Mouse (Mus musculus): ENCODE data around the gene Cphx3. TPM values are rescaled to one million over a fixed set of nuclear protein-coding genes. Genes with fewer than 3 reads are reported as not detected.
"Not testable (repeated sequence)": the region's sequence is repeated elsewhere in the genome, so short reads cannot be mapped to it uniquely, and the experiment has no call there.

The Cphx3 gene
- polyA plus RNA-seq (2015; fragmentation: Nextera tagmentation; extraction: Ambion mirVana) = not detected in 2 replicates

- not testable (repeated sequence) for ATAC-seq; H3K9me3 ChIP-seq (ENCODE audit: control insufficient read depth, low read length); H3K27ac ChIP-seq (ENCODE audit: low read length); H3K4me2 ChIP-seq (ENCODE audit: low read length); H3K4me1 ChIP-seq (replicated peaks; ENCODE audit: control insufficient read depth, insufficient read depth, low read length); H3K4me3 ChIP-seq (replicated peaks; ENCODE audit: low read length); H3K9ac ChIP-seq (replicated peaks; ENCODE audit: low read depth, low read length); H3K27me3 ChIP-seq (replicated peaks; ENCODE audit: control insufficient read depth, insufficient read depth, low read length); H3K36me3 ChIP-seq (ENCODE audit: control insufficient read depth, insufficient read depth)
- WGBS = no CpG with 5 or more reads among the region's 1 CpGs
These were observed at the start of gene Cphx3 for GRCm38 (mm10) chr14:26081997-26082396. Gene Cphx3, plus strand, starts transcription at chr14:26082297.

DNA sequence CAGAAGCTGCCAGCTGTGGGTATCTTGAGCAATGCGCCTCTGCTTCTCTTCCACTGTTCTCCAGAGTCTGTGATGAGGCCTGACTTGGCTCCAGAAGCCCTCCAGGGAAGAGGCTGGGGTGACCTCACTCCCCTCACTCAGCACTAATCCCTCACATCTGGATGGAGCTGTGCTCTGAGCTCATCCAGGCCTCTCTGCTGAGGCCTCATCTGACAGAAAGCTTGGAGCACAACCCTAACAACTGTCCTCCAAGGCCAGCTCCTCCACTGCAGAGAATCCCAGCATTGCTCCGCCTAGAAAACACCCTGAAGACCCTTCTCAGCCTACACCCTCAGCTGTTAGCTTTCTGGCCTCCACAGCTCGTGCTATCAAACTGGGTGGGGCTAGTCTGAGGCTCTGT is 47.7 kb upstream of the Cphx3 start:
- not testable (repeated sequence) for H3K36me3 ChIP-seq (ENCODE audit: control insufficient read depth, insufficient read depth); H3K27me3 ChIP-seq (replicated peaks; ENCODE audit: control insufficient read depth, insufficient read depth, low read length); H3K4me2 ChIP-seq (ENCODE audit: low read length); ATAC-seq; H3K9ac ChIP-seq (replicated peaks; ENCODE audit: low read depth, low read length); H3K4me3 ChIP-seq (replicated peaks; ENCODE audit: low read length); H3K4me1 ChIP-seq (replicated peaks; ENCODE audit: control insufficient read depth, insufficient read depth, low read length); H3K9me3 ChIP-seq (ENCODE audit: control insufficient read depth, low read length); H3K27ac ChIP-seq (ENCODE audit: low read length)
- no CpG with 5 or more reads among the region's 3 CpGs for WGBS

DNA sequence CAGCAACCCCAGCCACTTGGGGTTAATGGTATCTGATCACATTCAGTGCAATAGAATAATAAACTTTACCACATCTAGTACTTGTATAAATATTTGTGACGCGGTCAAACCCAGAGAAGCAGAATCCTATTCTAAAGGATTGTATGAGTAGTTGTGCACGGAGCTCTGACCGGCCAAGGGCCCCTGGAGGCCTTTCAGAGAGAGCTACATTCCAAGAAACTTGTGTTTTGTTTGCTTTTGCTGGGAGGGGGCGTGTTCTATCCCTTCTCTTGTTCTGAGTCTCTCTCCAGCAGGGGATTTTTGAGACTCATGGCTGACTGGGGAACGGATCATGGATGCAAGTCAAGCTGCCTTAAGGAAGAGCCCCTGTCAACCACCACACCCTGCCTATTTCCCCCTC is 46.7 kb upstream of the Cphx3 start:
- H3K9me3 ChIP-seq (ENCODE audit: control insufficient read depth, low read length); H3K27me3 ChIP-seq (replicated peaks; ENCODE audit: control insufficient read depth, insufficient read depth, low read length); H3K36me3 ChIP-seq (ENCODE audit: control insufficient read depth, insufficient read depth); H3K27ac ChIP-seq (ENCODE audit: low read length); H3K4me3 ChIP-seq (replicated peaks; ENCODE audit: low read length); H3K9ac ChIP-seq (replicated peaks; ENCODE audit: low read depth, low read length); H3K4me1 ChIP-seq (replicated peaks; ENCODE audit: control insufficient read depth, insufficient read depth, low read length); H3K4me2 ChIP-seq (ENCODE audit: low read length); ATAC-seq: not testable (repeated sequence)
- WGBS = no CpG with 5 or more reads among the region's 6 CpGs

DNA sequence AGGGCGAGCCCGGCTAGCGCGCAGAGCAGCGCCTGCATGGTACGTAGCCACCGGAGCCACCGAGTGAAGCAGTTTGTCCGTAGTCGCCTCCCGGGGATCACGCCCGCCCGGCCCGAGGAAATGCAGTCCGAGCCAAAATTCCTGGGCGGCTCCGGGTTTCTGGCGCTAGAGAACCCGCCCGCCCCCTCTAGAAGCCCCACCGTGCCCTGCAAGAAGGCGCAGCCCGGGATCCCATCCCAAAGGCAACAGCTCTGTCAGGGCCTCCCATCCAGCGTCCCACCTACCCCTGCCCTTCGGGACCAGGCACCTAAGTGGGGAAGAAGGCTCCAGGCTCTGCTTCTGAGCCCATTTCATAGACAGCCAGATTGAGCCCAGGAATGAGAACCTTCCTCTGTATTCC is 39.5 kb upstream of the Cphx3 start, which contains the start of gene Gm9780:
Gm9780 (minus strand) TSS at position 101 of the 400 bp plus-strand sequence.
- H3K4me1 ChIP-seq (replicated peaks; ENCODE audit: control insufficient read depth, insufficient read depth, low read length) = not testable (repeated sequence)

DNA sequence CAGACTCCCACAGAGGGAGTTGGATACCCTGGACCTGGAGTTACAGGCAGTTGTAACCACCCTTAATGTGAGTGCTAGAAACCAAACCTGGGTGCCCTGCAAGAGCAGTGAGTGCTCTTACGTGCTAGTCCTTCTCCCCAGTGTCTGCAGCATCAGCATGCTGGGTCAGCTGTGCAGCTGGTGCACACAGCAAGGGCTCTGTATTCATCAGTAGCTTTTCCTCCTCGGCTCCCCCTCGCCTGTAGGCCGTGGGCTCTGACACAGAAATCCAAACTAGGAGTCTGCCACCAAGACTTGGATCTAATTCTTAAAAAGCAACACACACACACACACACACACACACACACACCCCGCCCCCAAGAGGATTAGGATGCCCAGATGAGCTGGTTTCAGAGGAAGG is 37.1 kb upstream of the Cphx3 start:
- ATAC-seq; H3K4me3 ChIP-seq (replicated peaks; ENCODE audit: low read length); H3K4me2 ChIP-seq (ENCODE audit: low read length); H3K9ac ChIP-seq (replicated peaks; ENCODE audit: low read depth, low read length); H3K36me3 ChIP-seq (ENCODE audit: control insufficient read depth, insufficient read depth); H3K4me1 ChIP-seq (replicated peaks; ENCODE audit: control insufficient read depth, insufficient read depth, low read length); H3K27ac ChIP-seq (ENCODE audit: low read length); H3K27me3 ChIP-seq (replicated peaks; ENCODE audit: control insufficient read depth, insufficient read depth, low read length); H3K9me3 ChIP-seq (ENCODE audit: control insufficient read depth, low read length): not testable (repeated sequence)
- WGBS = no CpG with 5 or more reads among the region's 5 CpGs

More for the DNA sequence above, 39.5 kb upstream of the Cphx3 start, which contains the start of gene Gm9780:
- not testable (repeated sequence) for H3K36me3 ChIP-seq (ENCODE audit: control insufficient read depth, insufficient read depth); H3K27me3 ChIP-seq (replicated peaks; ENCODE audit: control insufficient read depth, insufficient read depth, low read length); H3K4me2 ChIP-seq (ENCODE audit: low read length); H3K9me3 ChIP-seq (ENCODE audit: control insufficient read depth, low read length); H3K27ac ChIP-seq (ENCODE audit: low read length); H3K4me3 ChIP-seq (replicated peaks; ENCODE audit: low read length); ATAC-seq; H3K9ac ChIP-seq (replicated peaks; ENCODE audit: low read depth, low read length)
- WGBS = no CpG with 5 or more reads among the region's 26 CpGs

DNA sequence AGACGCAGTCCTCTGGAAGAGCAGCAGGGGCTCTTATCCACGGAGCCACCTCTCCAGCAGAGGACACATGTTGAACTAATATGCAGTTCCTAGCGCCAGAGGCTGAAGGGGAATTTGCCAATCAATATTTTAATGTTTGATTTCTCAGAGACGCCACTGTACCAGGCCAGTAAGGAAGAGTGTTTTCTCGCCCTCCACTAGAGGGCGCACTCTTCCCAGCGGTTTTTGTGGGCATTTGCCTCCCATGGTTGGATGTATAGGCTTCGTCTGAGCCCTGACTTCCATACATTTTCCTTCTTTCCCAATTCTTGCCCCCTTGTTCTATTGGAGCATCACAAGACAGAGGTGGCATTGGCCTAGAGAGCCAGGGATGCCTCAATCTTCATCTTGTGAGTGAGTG is 35.1 kb upstream of the Cphx3 start:
- not testable (repeated sequence) for H3K4me1 ChIP-seq (replicated peaks; ENCODE audit: control insufficient read depth, insufficient read depth, low read length); H3K27ac ChIP-seq (ENCODE audit: low read length); H3K9ac ChIP-seq (replicated peaks; ENCODE audit: low read depth, low read length); H3K36me3 ChIP-seq (ENCODE audit: control insufficient read depth, insufficient read depth); ATAC-seq; H3K4me2 ChIP-seq (ENCODE audit: low read length); H3K9me3 ChIP-seq (ENCODE audit: control insufficient read depth, low read length); H3K4me3 ChIP-seq (replicated peaks; ENCODE audit: low read length); H3K27me3 ChIP-seq (replicated peaks; ENCODE audit: control insufficient read depth, insufficient read depth, low read length)
- no CpG with 5 or more reads among the region's 8 CpGs for WGBS

- not testable (repeated sequence) for ATAC-seq; H3K4me3 ChIP-seq (replicated peaks; ENCODE audit: low read length); H3K9me3 ChIP-seq (ENCODE audit: control insufficient read depth, low read length)
These were observed 33.3 kb upstream of the Cphx3 start for GRCm38 (mm10) chr14:26048767-26049166.

DNA sequence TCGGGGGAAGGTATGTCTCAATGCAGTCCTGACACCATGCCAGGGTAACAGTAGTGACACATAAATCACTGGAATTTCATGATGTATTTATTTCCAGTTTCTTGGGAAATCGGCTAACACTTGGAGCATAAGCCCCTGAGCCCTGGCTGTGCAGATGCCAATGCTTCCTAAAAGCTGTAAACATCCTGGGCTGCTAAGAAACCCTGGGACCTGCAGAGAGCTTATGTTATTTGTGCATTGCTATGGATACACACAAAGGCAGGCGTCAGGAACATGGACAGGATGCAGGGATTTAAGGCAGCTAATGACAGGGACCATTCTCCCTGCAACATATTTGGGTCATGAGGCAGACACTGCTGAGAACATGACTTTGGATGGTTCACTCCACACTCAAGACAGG is 23.9 kb upstream of the Cphx3 start:
- not testable (repeated sequence) for ATAC-seq; H3K4me1 ChIP-seq (replicated peaks; ENCODE audit: control insufficient read depth, insufficient read depth, low read length); H3K9me3 ChIP-seq (ENCODE audit: control insufficient read depth, low read length); H3K4me3 ChIP-seq (replicated peaks; ENCODE audit: low read length); H3K36me3 ChIP-seq (ENCODE audit: control insufficient read depth, insufficient read depth); H3K9ac ChIP-seq (replicated peaks; ENCODE audit: low read depth, low read length); H3K4me2 ChIP-seq (ENCODE audit: low read length); H3K27me3 ChIP-seq (replicated peaks; ENCODE audit: control insufficient read depth, insufficient read depth, low read length); H3K27ac ChIP-seq (ENCODE audit: low read length)
- WGBS = no CpG with 5 or more reads among the region's 3 CpGs

More at GRCm38 (mm10) chr14:26048767-26049166, 33.3 kb upstream of the Cphx3 start:
- H3K27me3 ChIP-seq (replicated peaks; ENCODE audit: control insufficient read depth, insufficient read depth, low read length); H3K9ac ChIP-seq (replicated peaks; ENCODE audit: low read depth, low read length); H3K4me2 ChIP-seq (ENCODE audit: low read length); H3K27ac ChIP-seq (ENCODE audit: low read length); H3K36me3 ChIP-seq (ENCODE audit: control insufficient read depth, insufficient read depth); H3K4me1 ChIP-seq (replicated peaks; ENCODE audit: control insufficient read depth, insufficient read depth, low read length): not testable (repeated sequence)
- no CpG with 5 or more reads among the region's 9 CpGs for WGBS

GRCm38 (mm10) chr14:26059362-26059761 is 22.7 kb upstream of the Cphx3 start:
- H3K4me2 ChIP-seq (ENCODE audit: low read length); H3K27me3 ChIP-seq (replicated peaks; ENCODE audit: control insufficient read depth, insufficient read depth, low read length); H3K4me3 ChIP-seq (replicated peaks; ENCODE audit: low read length); H3K36me3 ChIP-seq (ENCODE audit: control insufficient read depth, insufficient read depth); H3K4me1 ChIP-seq (replicated peaks; ENCODE audit: control insufficient read depth, insufficient read depth, low read length); H3K27ac ChIP-seq (ENCODE audit: low read length); H3K9me3 ChIP-seq (ENCODE audit: control insufficient read depth, low read length); H3K9ac ChIP-seq (replicated peaks; ENCODE audit: low read depth, low read length): not testable (repeated sequence)
- WGBS = no CpG with 5 or more reads among the region's 6 CpGs
- ATAC-seq = peak; percentile 54

DNA sequence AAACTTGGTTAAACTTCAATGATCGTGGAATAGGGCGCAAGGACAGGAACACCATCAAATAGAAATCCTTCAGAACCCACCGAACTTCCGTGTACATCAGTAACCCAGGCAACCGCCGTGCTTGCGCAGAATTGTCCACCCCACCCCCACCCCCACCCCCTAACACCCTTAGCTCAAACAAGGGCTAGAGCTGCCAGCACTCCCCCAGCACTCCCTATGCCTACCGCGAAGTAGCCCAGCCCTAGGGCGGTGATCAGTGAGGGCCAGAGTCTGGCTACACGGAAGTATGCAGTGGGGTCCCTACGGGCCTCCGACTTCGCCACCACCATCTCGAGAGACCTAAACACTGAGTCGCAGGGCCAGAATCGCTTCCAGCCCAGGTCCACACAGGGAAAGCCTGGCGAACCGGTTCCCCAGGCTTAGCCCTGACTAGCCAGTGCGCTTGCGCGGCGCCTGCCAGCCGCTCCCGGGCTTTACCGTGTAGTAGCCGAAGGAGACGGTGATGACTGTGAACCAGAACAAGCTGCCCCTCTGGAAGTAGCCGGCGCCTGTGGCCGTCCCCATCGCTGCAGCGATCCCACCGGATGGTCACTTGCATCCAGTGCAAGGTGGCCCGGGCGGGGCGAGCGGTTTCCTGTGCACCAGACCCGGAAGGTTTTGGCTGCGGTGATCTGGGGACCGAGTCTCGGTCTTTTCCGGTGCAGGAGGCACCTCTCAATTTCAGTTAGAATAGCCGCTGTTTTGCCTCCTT is 15.3 kb upstream of the Cphx3 start:
- no CpG with 5 or more reads among the region's 44 CpGs for WGBS
- H3K27ac ChIP-seq (ENCODE audit: low read length) = not testable (repeated sequence)
- ATAC-seq = peak; percentile 93

More for the DNA sequence above, 15.3 kb upstream of the Cphx3 start:
- H3K4me1 ChIP-seq (replicated peaks; ENCODE audit: control insufficient read depth, insufficient read depth, low read length); H3K4me2 ChIP-seq (ENCODE audit: low read length); H3K4me3 ChIP-seq (replicated peaks; ENCODE audit: low read length); H3K27me3 ChIP-seq (replicated peaks; ENCODE audit: control insufficient read depth, insufficient read depth, low read length); H3K36me3 ChIP-seq (ENCODE audit: control insufficient read depth, insufficient read depth); H3K9me3 ChIP-seq (ENCODE audit: control insufficient read depth, low read length); H3K9ac ChIP-seq (replicated peaks; ENCODE audit: low read depth, low read length): not testable (repeated sequence)
